Mouse (Mus musculus) lung, postnatal 0 days (tissue): ENCODE measurements around the gene Gm14391. TPM values are rescaled to one million over a fixed set of nuclear protein-coding genes. Genes with fewer than 3 reads are reported as not detected.
"Not testable (repeated sequence)": the region's sequence is repeated elsewhere in the genome, so short reads cannot be mapped to it uniquely, and the experiment has no call there.

Source experiments
- ATAC-seq: fragments of 200-750 bp; cut with Nextera tagmentation; 2 replicates; pipeline ENCODE4 v1.8.0; 2017; ENCODE audit warnings: moderate library complexity
- DNase-seq: peaks from one replicate; pipeline ENCODE4 v3.0.0-alpha.2; 2016; ENCODE audit warnings: low spot score
- H3K27ac ChIP-seq: fragments of 300-500 bp; sonication (generic); 2 replicates; pipeline ENCODE4 v1.5.1; 2014; ENCODE audit warnings: antibody characterized with exemption, mild to moderate bottlenecking, low read length, mixed read lengths
- H3K27me3 ChIP-seq: fragments of 300-500 bp; sonication (generic); replicated peaks from 2 replicates; pipeline ENCODE4 v1.6.1; 2014; ENCODE audit warnings: low read length, mixed read lengths; ENCODE audit not compliant: insufficient read depth
- H3K36me3 ChIP-seq: fragments of 300-500 bp; sonication (generic); 2 replicates; pipeline ENCODE4 v1.6.1; 2014; ENCODE audit warnings: low read length, mixed read lengths; ENCODE audit not compliant: insufficient read depth
- H3K4me1 ChIP-seq: fragments of 300-500 bp; sonication (generic); 2 replicates; pipeline ENCODE4 v1.6.1; 2014; ENCODE audit warnings: antibody characterized with exemption, low read depth, low read length, mixed read lengths; ENCODE audit not compliant: insufficient read depth
- H3K4me2 ChIP-seq: fragments of 300-500 bp; sonication (generic); replicated peaks from 2 replicates; pipeline ENCODE4 v1.6.1; 2014; ENCODE audit warnings: low read depth, mild to moderate bottlenecking, low read length, moderate library complexity, mixed read lengths
- H3K4me3 ChIP-seq: fragments of 300-500 bp; sonication (generic); 2 replicates; pipeline ENCODE4 v1.5.1; 2014; ENCODE audit warnings: low read depth, low read length
- H3K9ac ChIP-seq: fragments of 300-500 bp; sonication (generic); replicated peaks from 2 replicates; pipeline ENCODE4 v1.6.1; 2014; ENCODE audit warnings: low read depth, mild to moderate bottlenecking
- H3K9me3 ChIP-seq: fragments of 300-500 bp; sonication (generic); 2 replicates; pipeline ENCODE4 v1.6.1; 2016; ENCODE audit warnings: low read length, mixed read lengths
- CTCF ChIP-seq: IDR thresholded peaks from 2 replicates; pipeline ENCODE4 v1.5.1; 2016; ENCODE audit warnings: antibody characterized with exemption, mild to moderate bottlenecking
- EP300 ChIP-seq: IDR thresholded peaks from 2 replicates; pipeline ENCODE4 v1.6.1; 2016; ENCODE audit warnings: antibody characterized with exemption, mild to moderate bottlenecking, control low read depth
- WGBS: fragments of 180-500 bp; shearing (Covaris S2); extraction: QIAGEN DNeasy Blood & Tissue Kit; methylation state at CpG from one replicate; pipeline ENCODE4 v1.1.7; 2014; 5-methylcytosine and 5-hydroxymethylcytosine counted together
- polyA plus RNA-seq: library from polyadenylated mRNA; unstranded; fragments of >200 nt; fragmentation: Nextera tagmentation; extraction: Ambion mirVana; gene quantifications from 2 replicates; pipeline ENCODE4 v1.2.1, GENCODE M21; 2015

The Gm14391 gene
- polyA plus RNA-seq, 1 experiment from 2014 or later, result 4.2 TPM

DNA sequence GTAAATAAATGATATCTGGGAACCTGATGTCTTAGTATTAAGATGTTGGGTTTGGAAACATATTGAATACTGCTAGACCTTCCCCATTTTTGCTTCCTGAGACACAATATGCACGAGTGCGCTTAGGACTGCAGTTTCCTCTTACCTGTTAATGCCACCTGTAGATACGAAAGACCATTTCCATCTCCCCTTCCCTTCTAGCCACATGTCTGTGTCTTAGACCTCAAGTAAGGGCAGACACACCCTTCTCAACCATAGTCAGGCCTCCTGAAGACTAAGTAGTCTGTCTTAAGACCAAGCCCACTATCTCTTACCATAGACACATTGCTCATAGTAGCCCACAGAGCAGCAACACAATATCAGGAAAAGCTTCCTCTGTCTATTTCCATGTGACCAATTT, 34.6 kb downstream of the Gm14391 start:
- Histone ChIP-seq H3K4me1 (no peaks in the 10 kb centered on the region), H3K36me3 (no peaks in the 10 kb centered on the region), H3K9ac (no peak overlapping the region), H3K27me3 (no peaks in the 10 kb centered on the region), H3K4me3 (no peak overlapping the region), H3K27ac (no peak overlapping the region), H3K9me3 (no peaks in the 10 kb centered on the region), H3K4me2 (no peak overlapping the region)
- ATAC-seq, result no peak
- WGBS, result 78% methylated on average over 3 of the region's 3 CpGs
- no peak for DNase-seq
- TF ChIP-seq EP300, result no peak
- TF ChIP-seq CTCF, result no peak

DNA sequence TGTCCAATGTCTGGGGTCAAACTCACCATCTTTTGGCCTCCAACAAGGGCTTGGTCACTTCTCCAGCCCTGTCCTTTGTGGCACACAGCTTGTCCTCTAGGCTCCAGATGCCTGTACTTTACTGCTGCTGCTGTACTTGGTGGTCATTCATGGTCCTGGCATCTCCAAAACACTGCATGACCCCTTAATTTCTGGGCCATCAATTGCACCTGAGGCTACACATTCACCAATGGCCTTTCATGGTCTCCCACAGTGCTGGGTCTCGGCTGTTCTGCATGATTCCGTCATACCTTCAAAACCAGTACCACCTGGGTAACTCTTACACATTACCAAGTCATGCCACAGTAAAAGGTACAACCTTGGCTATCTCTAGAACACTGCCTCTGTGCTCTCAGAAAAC, 39.8 kb downstream of the Gm14391 start:
- not testable (repeated sequence) for H3K4me3 ChIP-seq, H3K9me3 ChIP-seq, H3K4me2 ChIP-seq, H3K27me3 ChIP-seq, H3K4me1 ChIP-seq, H3K9ac ChIP-seq, H3K27ac ChIP-seq, H3K36me3 ChIP-seq, DNase-seq, ATAC-seq
- WGBS, result 77% methylated on average over 2 of the region's 2 CpGs

DNA sequence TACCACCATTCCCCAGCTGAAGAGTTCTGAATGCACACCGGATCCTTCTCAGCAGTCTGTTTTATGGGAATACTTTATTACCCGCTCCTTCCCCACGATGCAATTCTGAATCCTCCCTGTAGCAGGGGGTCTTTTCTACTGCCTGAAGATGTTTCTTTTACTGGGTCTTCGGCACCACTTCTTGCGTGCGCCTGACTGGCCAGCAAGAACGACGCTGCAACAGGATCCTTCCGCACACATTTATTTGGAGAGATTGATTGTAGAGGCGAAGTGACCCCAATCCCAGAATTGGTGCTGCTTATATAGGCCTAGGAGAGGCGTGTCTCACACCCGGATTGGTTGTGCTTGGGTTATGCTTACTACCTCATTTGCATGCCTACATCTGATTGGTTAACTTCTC, 41.6 kb downstream of the Gm14391 start:
- not testable (repeated sequence) for H3K9me3 ChIP-seq, H3K4me3 ChIP-seq, ATAC-seq, H3K27me3 ChIP-seq, H3K4me2 ChIP-seq, H3K27ac ChIP-seq, H3K4me1 ChIP-seq, DNase-seq, H3K36me3 ChIP-seq, H3K9ac ChIP-seq
- WGBS, result 91% methylated on average over 12 of the region's 12 CpGs

DNA sequence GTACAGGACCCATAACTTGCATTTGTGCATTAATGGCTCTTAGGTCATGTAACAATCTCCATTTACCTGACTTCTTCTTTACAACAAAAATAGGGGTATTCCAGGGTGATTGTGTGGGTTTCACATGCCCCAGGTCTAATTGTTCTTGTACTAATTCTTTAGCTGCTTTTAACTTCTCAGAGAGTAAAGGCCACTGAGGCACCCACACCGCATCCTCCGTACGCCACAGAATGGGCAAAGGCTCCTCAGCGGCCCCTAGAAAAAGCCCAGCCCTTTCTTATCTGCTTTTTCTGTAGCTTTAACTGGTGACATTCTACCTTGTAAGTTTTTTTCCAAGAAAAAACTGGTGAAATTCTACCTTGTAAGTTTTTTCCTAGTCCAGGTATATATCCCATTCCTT, 45.3 kb downstream of the Gm14391 start:
- H3K36me3 ChIP-seq, H3K27ac ChIP-seq, H3K9ac ChIP-seq, ATAC-seq, DNase-seq, H3K4me1 ChIP-seq, H3K9me3 ChIP-seq, H3K4me3 ChIP-seq, H3K27me3 ChIP-seq, H3K4me2 ChIP-seq: not testable (repeated sequence)
- 84% methylated on average over 4 of the region's 4 CpGs for WGBS

DNA sequence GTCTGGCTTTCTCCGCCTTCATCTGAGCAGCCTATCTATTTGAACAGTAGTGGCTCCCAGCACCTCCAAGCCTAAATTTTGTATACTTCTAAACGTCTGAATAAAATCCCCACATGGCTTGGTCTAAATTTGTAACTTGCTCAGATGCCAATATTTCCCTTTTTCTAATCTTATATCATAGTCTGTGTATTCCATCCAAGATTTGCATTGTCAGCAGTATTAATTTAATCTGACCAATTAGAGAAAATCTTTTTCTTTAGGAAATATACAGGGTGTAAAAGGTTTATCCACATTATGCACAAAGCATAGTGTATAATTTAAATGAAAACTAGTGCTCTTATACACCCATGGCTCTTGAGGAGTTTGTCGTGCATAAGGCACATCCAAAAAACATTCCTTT, 48.1 kb downstream of the Gm14391 start:
- Histone ChIP-seq H3K27ac (no peak overlapping the region), H3K4me1 (no peaks in the 10 kb centered on the region), H3K4me2 (no peak overlapping the region), H3K27me3 (no peaks in the 10 kb centered on the region), H3K9me3 (no peaks in the 10 kb centered on the region), H3K36me3 (no peaks in the 10 kb centered on the region), H3K4me3 (no peak overlapping the region), H3K9ac (no peak overlapping the region)
- TF ChIP-seq EP300, result no peak
- TF ChIP-seq CTCF, result no peak
- WGBS, result 73% methylated on average over 3 of the region's 3 CpGs
- DNase-seq (no peak), ATAC-seq (no peak)

DNA sequence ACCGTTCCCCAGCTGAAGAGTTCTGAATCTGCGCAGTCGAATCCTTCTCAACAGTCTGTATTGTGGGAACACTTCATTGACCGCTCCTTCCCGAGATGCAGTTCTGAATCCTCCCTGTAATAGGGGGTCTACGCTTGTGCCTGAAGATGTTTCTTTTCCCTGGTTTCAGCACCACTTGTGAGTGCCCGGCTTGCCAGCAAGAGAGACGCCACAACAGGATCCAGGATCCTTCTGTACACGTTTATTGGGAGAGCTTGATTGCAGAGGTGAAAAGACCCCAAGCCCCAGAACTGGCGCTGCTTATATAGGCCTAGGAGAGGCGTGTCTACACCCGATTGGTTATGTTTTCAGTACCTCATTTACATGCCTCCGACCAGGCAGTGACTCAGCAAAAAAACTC, 50.0 kb downstream of the Gm14391 start:
- Histone ChIP-seq H3K27me3 (no peaks in the 10 kb centered on the region), H3K9me3 (no peaks in the 10 kb centered on the region), H3K36me3 (no peaks in the 10 kb centered on the region), H3K4me2 (no peak overlapping the region), H3K9ac (no peak overlapping the region), H3K27ac (no peak overlapping the region), H3K4me3 (no peak overlapping the region), H3K4me1 (no peaks in the 10 kb centered on the region)
- ATAC-seq, result no peak
- TF ChIP-seq CTCF (no peak), EP300 (no peak)
- no peak for DNase-seq
- WGBS, result 89% methylated on average over 13 of the region's 13 CpGs

DNA sequence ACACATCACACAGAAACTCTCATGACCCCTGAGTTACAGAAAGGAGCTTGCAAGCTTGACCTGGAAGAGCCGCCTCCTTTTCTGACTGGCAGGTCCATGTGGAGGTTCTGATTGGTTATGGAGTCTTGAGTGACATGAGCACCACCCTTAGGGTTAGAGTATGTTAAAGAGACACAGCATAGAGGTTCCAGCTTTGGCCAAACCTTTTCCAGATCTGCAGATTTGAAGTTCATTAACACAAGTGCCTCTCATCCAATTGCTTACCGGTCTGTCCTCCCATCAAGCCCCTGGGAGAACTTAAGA, 64.8 kb downstream of the Gm14391 start, which contains the start of gene Gm14399:
Gene Gm14399, minus strand, starts transcription at position 20 of the 303 bp plus-strand sequence.
- H3K9ac ChIP-seq, H3K9me3 ChIP-seq, H3K4me1 ChIP-seq, ATAC-seq, H3K36me3 ChIP-seq, DNase-seq, H3K27ac ChIP-seq, H3K27me3 ChIP-seq: not testable (repeated sequence)
- Histone ChIP-seq H3K4me2 (peak within 1 kb of the TSS; percentile 41), H3K4me3 (peak within 1 kb of the TSS; percentile 35)
- WGBS, result 9% methylated on average over 1 of the region's 2 CpGs

DNA sequence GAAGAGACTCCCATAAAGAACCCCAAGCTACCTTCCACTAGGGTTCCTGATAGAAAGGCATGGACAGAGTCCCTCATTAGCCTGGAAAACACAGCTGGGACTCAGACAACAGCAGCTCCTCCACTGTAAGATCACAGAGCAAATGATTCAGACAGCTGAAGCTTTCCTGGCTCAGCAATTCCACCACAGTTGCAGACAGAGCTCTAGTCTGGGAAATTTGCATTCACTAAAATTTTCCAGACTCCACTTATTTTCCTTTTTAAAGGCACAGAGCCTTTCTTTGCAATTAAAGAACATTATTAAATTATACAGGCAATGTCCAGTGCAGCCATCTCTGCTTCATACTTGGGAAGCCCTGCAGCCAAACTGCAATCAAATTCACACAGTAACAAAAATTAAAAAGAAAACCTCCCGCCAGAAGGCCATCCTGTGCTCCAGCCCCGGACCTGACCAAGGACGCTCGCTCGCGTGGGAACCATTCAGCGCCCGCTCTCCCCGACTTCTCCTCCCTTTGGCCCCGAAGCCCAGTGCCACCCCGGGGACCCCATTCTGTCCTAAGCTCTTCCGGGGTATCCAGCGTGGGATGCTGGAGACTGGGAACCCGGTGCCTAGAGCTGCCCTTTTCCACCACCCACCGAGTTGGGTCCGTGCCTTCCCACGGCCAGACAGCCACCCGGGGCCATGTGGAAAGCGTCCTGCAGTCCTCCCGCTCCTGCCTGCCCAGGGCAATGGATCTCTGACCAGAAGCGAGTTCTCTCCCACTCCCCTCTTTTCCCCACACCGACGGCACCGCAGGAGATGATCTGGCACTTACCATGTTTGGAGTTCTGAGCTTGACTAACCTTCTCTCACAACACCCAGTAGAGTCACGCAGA, 65.4 kb downstream of the Gm14391 start:
- H3K4me3 ChIP-seq, result peak overlapping the region; percentile 35
- DNase-seq, H3K4me1 ChIP-seq, ATAC-seq, H3K27ac ChIP-seq, H3K9me3 ChIP-seq, H3K36me3 ChIP-seq, H3K9ac ChIP-seq, H3K27me3 ChIP-seq: not testable (repeated sequence)
- H3K4me2 ChIP-seq, result peak overlapping the region; percentile 41
- WGBS, result 2% methylated on average over 20 of the region's 25 CpGs
